In genomic region chr15:52808622-52809021, GRCm38 (mm10) we compare ENCODE assay signal across 9 mouse cellular contexts.
DNase-seq lines count a peak whose midpoint lies in the region; ATAC-seq and TF ChIP-seq lines count a peak whose summit lies in the region.
"Had no signal": no experiment of that assay in that cellular context is flagged by ENCODE, and none has a peak within 500 bp of the region (broad histone marks: within the 10 kb centered on the region; RNA-seq: fewer than 3 reads in every experiment).

No protein-coding gene starts in this region.

- H3K9me3 ChIP-seq in hindbrain, embryonic 14.5 days (ENCODE audit: control insufficient read depth, low read length) = no peaks in the 10 kb centered on the region
- H3K9me3 ChIP-seq in hindbrain, embryonic 13.5 days = no peaks in the 10 kb centered on the region
- H3K9me3 ChIP-seq in midbrain, postnatal 0 days (ENCODE audit: low read length) = no peaks in the 10 kb centered on the region
- H3K9me3 ChIP-seq in midbrain, embryonic 15.5 days = no peaks in the 10 kb centered on the region
- H3K9me3 ChIP-seq: embryonic facial prominence, embryonic 13.5 days had no signal

- DNase-seq in hindbrain, embryonic 14.5 days (ENCODE audit: low spot score) = no peak
- DNase-seq in midbrain, postnatal 0 days (ENCODE audit: low spot score) = peak; percentile 66
- peak; percentile 10 to 31 for DNase-seq in adrenal gland, postnatal 36 days
- peak; percentile 49 to 55 for DNase-seq in kidney, postnatal 4 days
- DNase-seq in embryo, embryonic 10 days (ENCODE audit: low spot score) = no peak

- no peak overlapping the region for H3K4me2 ChIP-seq in hindbrain, embryonic 14.5 days (replicated peaks)
- no peak overlapping the region for H3K4me2 ChIP-seq in hindbrain, embryonic 13.5 days
- H3K4me2 ChIP-seq in midbrain, postnatal 0 days (ENCODE audit: low read depth, low read length, poor library complexity, severe bottlenecking) = no peak overlapping the region
- no peak overlapping the region for H3K4me2 ChIP-seq in midbrain, embryonic 15.5 days
- H3K4me2 ChIP-seq: embryonic facial prominence, embryonic 13.5 days had no signal

- no peaks in the 10 kb centered on the region for H3K27me3 ChIP-seq in hindbrain, embryonic 14.5 days (ENCODE audit: control insufficient read depth, insufficient read depth, low read length)
- no peaks in the 10 kb centered on the region for H3K27me3 ChIP-seq in hindbrain, embryonic 13.5 days
- no peaks in the 10 kb centered on the region for H3K27me3 ChIP-seq in midbrain, postnatal 0 days (ENCODE audit: insufficient read depth, low read length)
- H3K27me3 ChIP-seq in midbrain, embryonic 15.5 days (replicated peaks) = no peaks in the 10 kb centered on the region
- H3K27me3 ChIP-seq: embryonic facial prominence, embryonic 13.5 days had no signal

- H3K4me3 ChIP-seq in hindbrain, embryonic 14.5 days (replicated peaks; ENCODE audit: low read length) = no peak overlapping the region
- H3K4me3 ChIP-seq in hindbrain, embryonic 13.5 days = no peak overlapping the region
- no peak overlapping the region for H3K4me3 ChIP-seq in midbrain, postnatal 0 days (ENCODE audit: low read depth, low read length)
- no peak overlapping the region for H3K4me3 ChIP-seq in midbrain, embryonic 15.5 days
- H3K4me3 ChIP-seq: embryonic facial prominence, embryonic 13.5 days had no signal

- H3K9ac ChIP-seq in hindbrain, embryonic 14.5 days = no peak overlapping the region
- no peak overlapping the region for H3K9ac ChIP-seq in hindbrain, embryonic 13.5 days
- no peak overlapping the region for H3K9ac ChIP-seq in midbrain, postnatal 0 days (replicated peaks; ENCODE audit: low read length, poor library complexity, severe bottlenecking)
- H3K9ac ChIP-seq in midbrain, embryonic 15.5 days = no peak overlapping the region
- H3K9ac ChIP-seq: embryonic facial prominence, embryonic 13.5 days had no signal

- ATAC-seq in hindbrain, embryonic 14.5 days (ENCODE audit: low FRiP score) = peak; percentile 24; the same call in 1 of the 2 replicates
- no peak for ATAC-seq in hindbrain, embryonic 13.5 days (ENCODE audit: low FRiP score)
- ATAC-seq in midbrain, postnatal 0 days (ENCODE audit: low FRiP score) = no peak
- no peak for ATAC-seq in midbrain, embryonic 15.5 days (replicated peaks)
- no peak for ATAC-seq in granulocyte monocyte progenitor cell, adult 5-6 weeks (replicated peaks; ENCODE audit: poor library complexity, severe bottlenecking)

- H3K27ac ChIP-seq in hindbrain, embryonic 14.5 days = no peak overlapping the region
- no peak overlapping the region for H3K27ac ChIP-seq in hindbrain, embryonic 13.5 days
- H3K27ac ChIP-seq in midbrain, postnatal 0 days (ENCODE audit: low read depth, low read length) = no peak overlapping the region
- H3K27ac ChIP-seq in midbrain, embryonic 15.5 days = no peak overlapping the region
- H3K27ac ChIP-seq: embryonic facial prominence, embryonic 13.5 days had no signal

- no peaks in the 10 kb centered on the region for H3K4me1 ChIP-seq in hindbrain, embryonic 14.5 days (replicated peaks; ENCODE audit: control insufficient read depth, insufficient read depth, low read length)
- H3K4me1 ChIP-seq in hindbrain, embryonic 13.5 days (replicated peaks) = no peaks in the 10 kb centered on the region
- no peaks in the 10 kb centered on the region for H3K4me1 ChIP-seq in midbrain, postnatal 0 days (ENCODE audit: insufficient read depth, low read length)
- H3K4me1 ChIP-seq in midbrain, embryonic 15.5 days = no peaks in the 10 kb centered on the region
- H3K4me1 ChIP-seq: embryonic facial prominence, embryonic 13.5 days had no signal

- WGBS in hindbrain, embryonic 14.5 days = 71% methylated on average over 3 of the region's 3 CpGs
- 74% methylated on average over 3 of the region's 3 CpGs for WGBS in hindbrain, embryonic 13.5 days
- 70% methylated on average over 3 of the region's 3 CpGs for WGBS in midbrain, postnatal 0 days
- WGBS in midbrain, embryonic 15.5 days = 74% methylated on average over 3 of the region's 3 CpGs

- H3K36me3 ChIP-seq in hindbrain, embryonic 14.5 days (replicated peaks; ENCODE audit: control insufficient read depth, insufficient read depth) = no peaks in the 10 kb centered on the region
- no peaks in the 10 kb centered on the region for H3K36me3 ChIP-seq in hindbrain, embryonic 13.5 days
- H3K36me3 ChIP-seq in midbrain, postnatal 0 days (ENCODE audit: insufficient read depth, low read length) = no peaks in the 10 kb centered on the region
- no peaks in the 10 kb centered on the region for H3K36me3 ChIP-seq in midbrain, embryonic 15.5 days (replicated peaks)
- H3K36me3 ChIP-seq: embryonic facial prominence, embryonic 13.5 days had no signal

- TF ChIP-seq CTCF in midbrain, postnatal 0 days (IDR thresholded peaks at IDR 0.05) = peak; percentile 61

Comparison
In these comparisons a context has a peak if more than half of its experiments do, and no peak if none do; other contexts are left out.
1. DNase-seq: peak in midbrain, postnatal 0 days (single experiment), adrenal gland, postnatal 36 days (2 of 2) and kidney, postnatal 4 days (2 of 2); none in hindbrain, embryonic 14.5 days (single experiment) and embryo, embryonic 10 days (single experiment).